Mouse (Mus musculus): ENCODE data around the gene Bend7. TPM values are rescaled to one million over a fixed set of nuclear protein-coding genes. Genes with fewer than 3 reads are reported as not detected.

Bend7 gene
- total and polyA plus RNA-seq, 2 experiments = 3.7 to 6.0 TPM

DNA sequence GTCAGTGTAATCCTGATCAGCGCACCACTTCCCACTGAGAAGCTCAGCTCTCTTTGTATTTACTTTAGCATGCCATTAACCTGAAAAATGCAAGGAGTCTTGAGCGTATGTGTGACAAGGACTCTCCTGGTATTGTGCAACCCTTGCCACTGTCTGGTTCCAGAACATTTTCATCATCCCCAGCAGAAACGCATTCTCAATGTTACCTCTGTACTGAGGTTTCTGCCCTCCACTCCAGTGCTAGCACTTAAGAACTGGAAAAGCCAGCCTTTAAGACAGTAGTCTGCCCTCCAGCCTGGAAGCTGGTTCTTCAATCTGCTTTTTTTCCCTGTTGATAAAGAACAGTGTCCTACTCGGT, 19.1 kb downstream of the Bend7 start:
- Histone ChIP-seq H3K27me3 (ENCODE audit: control insufficient read depth, insufficient read depth, low read length) (no peaks in the 10 kb centered on the region), H3K4me3 (ENCODE audit: insufficient read depth, low read depth, low read length) (no peak overlapping the region), H3K9ac (ENCODE audit: low read depth, low read length) (no peak overlapping the region), H3K36me3 (ENCODE audit: control insufficient read depth, insufficient read depth, low read length) (0 out of 2 replicates have a peak, but pooled peaks cover 2% of the 10 kb centered on the region), H3K79me2 (ENCODE audit: control insufficient read depth, insufficient read depth, low read length) (peaks cover 2% of the 10 kb centered on the region; the same call in 1 of the 2 replicates), H3K27ac (replicated peaks; ENCODE audit: insufficient read depth, low read depth, low read length) (no peak overlapping the region), H3K4me1 (ENCODE audit: control insufficient read depth, insufficient read depth, low read length) (no peaks in the 10 kb centered on the region)
- no peak for DNase-seq (ENCODE audit: extremely low read depth, low read depth, low spot score)
- TF ChIP-seq CTCF (IDR thresholded peaks at IDR 0.05; ENCODE audit: low read depth, low read length) (no peak), POLR2A (IDR thresholded peaks at IDR 0.05; ENCODE audit: extremely low read depth, insufficient read depth, low read length) (no peak)
- WGBS = 74% methylated on average over 4 of the region's 4 CpGs

DNA sequence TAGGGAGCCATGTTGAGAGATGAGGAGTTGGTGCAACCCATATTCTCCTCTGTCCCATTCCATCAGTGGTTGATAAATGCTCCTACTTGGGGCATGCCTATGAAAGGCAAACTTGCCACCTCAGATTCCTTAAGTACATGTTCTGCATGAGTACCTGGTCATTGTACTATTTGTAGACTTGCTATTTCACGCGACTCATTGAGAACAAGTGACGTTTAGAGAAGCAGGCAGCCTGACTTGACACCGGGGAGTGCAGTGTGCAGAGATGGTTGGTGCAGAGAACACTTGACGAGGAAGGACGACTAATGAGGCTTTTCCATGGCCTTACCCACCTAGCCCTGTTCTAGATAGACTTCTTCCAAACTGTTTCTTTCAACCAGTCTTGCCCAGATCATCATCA, 34.3 kb downstream of the Bend7 start:
- DNase-seq (ENCODE audit: extremely low read depth, low read depth, low spot score) = no peak
- Histone ChIP-seq H3K4me1 (ENCODE audit: control insufficient read depth, insufficient read depth, low read length) (no peaks in the 10 kb centered on the region), H3K79me2 (ENCODE audit: control insufficient read depth, insufficient read depth, low read length) (no peaks in the 10 kb centered on the region), H3K36me3 (ENCODE audit: control insufficient read depth, insufficient read depth, low read length) (peaks cover 22% of the 10 kb centered on the region), H3K27ac (replicated peaks; ENCODE audit: insufficient read depth, low read depth, low read length) (no peak overlapping the region), H3K4me3 (ENCODE audit: insufficient read depth, low read depth, low read length) (no peak overlapping the region), H3K27me3 (ENCODE audit: control insufficient read depth, insufficient read depth, low read length) (no peaks in the 10 kb centered on the region), H3K9ac (ENCODE audit: low read depth, low read length) (no peak overlapping the region)
- TF ChIP-seq CTCF (IDR thresholded peaks at IDR 0.05; ENCODE audit: low read depth, low read length) (no peak), POLR2A (IDR thresholded peaks at IDR 0.05; ENCODE audit: extremely low read depth, insufficient read depth, low read length) (no peak)
- WGBS = 96% methylated on average over 6 of the region's 6 CpGs

DNA sequence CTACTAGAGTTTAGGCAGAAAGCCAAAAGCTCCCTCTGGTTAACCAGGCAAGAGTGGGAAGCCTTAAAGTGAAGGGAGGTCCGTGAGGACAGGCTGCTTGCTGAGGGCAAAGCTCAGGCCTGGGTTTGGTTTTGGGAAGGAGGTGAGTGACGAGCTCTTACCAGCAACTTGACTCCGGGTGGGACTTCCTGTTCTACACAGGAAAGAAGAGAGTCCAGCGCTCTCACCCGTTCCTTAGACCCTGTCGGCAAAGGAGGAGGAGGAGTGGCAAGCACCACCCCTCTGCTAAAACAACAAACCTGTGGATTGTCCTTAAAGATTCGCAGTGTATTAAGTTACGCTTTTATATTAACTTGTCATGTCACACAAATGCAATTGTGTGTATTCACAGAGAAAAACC, 38.1 kb downstream of the Bend7 start:
- no peak for DNase-seq (ENCODE audit: extremely low read depth, low read depth, low spot score)
- TF ChIP-seq CTCF (IDR thresholded peaks at IDR 0.05; ENCODE audit: low read depth, low read length) (no peak), POLR2A (IDR thresholded peaks at IDR 0.05; ENCODE audit: extremely low read depth, insufficient read depth, low read length) (no peak)
- no peaks in the 10 kb centered on the region; the same call in 1 of the 2 replicates for H3K79me2 ChIP-seq (ENCODE audit: control insufficient read depth, insufficient read depth, low read length)
- no peaks in the 10 kb centered on the region for H3K27me3 ChIP-seq (ENCODE audit: control insufficient read depth, insufficient read depth, low read length)
- H3K9ac ChIP-seq (ENCODE audit: low read depth, low read length) = no peak overlapping the region
- no peak overlapping the region for H3K4me3 ChIP-seq (ENCODE audit: insufficient read depth, low read depth, low read length)
- H3K27ac ChIP-seq (replicated peaks; ENCODE audit: insufficient read depth, low read depth, low read length) = no peak overlapping the region
- WGBS = 86% methylated on average over 8 of the region's 8 CpGs
- no peaks in the 10 kb centered on the region for H3K4me1 ChIP-seq (ENCODE audit: control insufficient read depth, insufficient read depth, low read length)
- H3K36me3 ChIP-seq (ENCODE audit: control insufficient read depth, insufficient read depth, low read length) = peaks cover 28% of the 10 kb centered on the region

DNA sequence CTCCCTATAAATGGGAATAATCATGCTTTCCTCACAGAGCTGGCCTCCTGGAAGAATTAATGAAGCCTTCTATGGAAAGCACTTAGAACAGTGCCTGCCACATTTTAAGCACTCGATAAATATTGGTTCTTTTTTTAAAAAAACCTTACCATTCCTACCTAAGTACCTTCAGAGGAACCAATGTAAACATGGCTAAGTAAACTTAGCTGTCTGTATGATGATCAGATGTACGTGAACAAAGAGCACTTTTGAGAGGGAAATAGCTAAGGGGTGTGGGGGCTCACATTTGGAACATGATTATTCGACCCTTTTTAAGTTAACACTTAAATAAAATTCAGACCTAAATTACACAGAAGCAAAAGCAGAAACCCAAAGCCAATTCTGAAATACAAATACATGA, 39.6 kb downstream of the Bend7 start:
- no peaks in the 10 kb centered on the region for H3K27me3 ChIP-seq (ENCODE audit: control insufficient read depth, insufficient read depth, low read length)
- no peak overlapping the region for H3K4me3 ChIP-seq (ENCODE audit: insufficient read depth, low read depth, low read length)
- peaks cover 25% of the 10 kb centered on the region for H3K36me3 ChIP-seq (ENCODE audit: control insufficient read depth, insufficient read depth, low read length)
- H3K4me1 ChIP-seq (ENCODE audit: control insufficient read depth, insufficient read depth, low read length) = no peaks in the 10 kb centered on the region
- 45% methylated on average over 3 of the region's 3 CpGs for WGBS
- DNase-seq (ENCODE audit: extremely low read depth, low read depth, low spot score) = no peak
- H3K27ac ChIP-seq (replicated peaks; ENCODE audit: insufficient read depth, low read depth, low read length) = no peak overlapping the region
- TF ChIP-seq CTCF (IDR thresholded peaks at IDR 0.05; ENCODE audit: low read depth, low read length) = no peak
- no peak for TF ChIP-seq POLR2A (IDR thresholded peaks at IDR 0.05; ENCODE audit: extremely low read depth, insufficient read depth, low read length)
- H3K79me2 ChIP-seq (ENCODE audit: control insufficient read depth, insufficient read depth, low read length) = no peaks in the 10 kb centered on the region; the same call in 1 of the 2 replicates
- no peak overlapping the region for H3K9ac ChIP-seq (ENCODE audit: low read depth, low read length)

DNA sequence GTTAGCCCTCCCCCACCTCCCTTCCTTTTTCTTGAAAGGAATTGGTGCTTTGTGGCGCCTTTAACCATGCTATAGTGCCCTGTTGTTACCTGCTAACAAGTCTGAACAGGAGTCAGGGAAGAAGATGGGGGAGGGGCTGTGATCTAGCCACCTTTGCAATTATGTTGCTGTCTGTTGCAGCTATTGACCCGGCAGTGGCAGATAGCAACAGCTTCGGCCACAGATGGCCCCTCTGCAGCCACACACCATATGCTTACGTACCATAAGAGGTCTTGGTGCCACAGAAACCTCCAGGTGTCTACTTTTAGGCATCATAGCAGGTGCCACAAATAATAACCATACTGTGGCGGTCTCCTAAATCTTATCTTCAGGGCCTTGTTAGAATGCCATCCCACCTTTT, 43.1 kb downstream of the Bend7 start:
- H3K27me3 ChIP-seq (ENCODE audit: control insufficient read depth, insufficient read depth, low read length) = no peaks in the 10 kb centered on the region
- no peaks in the 10 kb centered on the region for H3K4me1 ChIP-seq (ENCODE audit: control insufficient read depth, insufficient read depth, low read length)
- no peak for DNase-seq (ENCODE audit: extremely low read depth, low read depth, low spot score)
- 88% methylated on average over 5 of the region's 5 CpGs for WGBS
- no peak overlapping the region for H3K9ac ChIP-seq (ENCODE audit: low read depth, low read length)
- H3K36me3 ChIP-seq (ENCODE audit: control insufficient read depth, insufficient read depth, low read length) = peaks cover 26% of the 10 kb centered on the region
- no peak overlapping the region for H3K4me3 ChIP-seq (ENCODE audit: insufficient read depth, low read depth, low read length)
- no peaks in the 10 kb centered on the region; the same call in 1 of the 2 replicates for H3K79me2 ChIP-seq (ENCODE audit: control insufficient read depth, insufficient read depth, low read length)
- no peak for TF ChIP-seq POLR2A (IDR thresholded peaks at IDR 0.05; ENCODE audit: extremely low read depth, insufficient read depth, low read length)
- TF ChIP-seq CTCF (IDR thresholded peaks at IDR 0.05; ENCODE audit: low read depth, low read length) = no peak
- H3K27ac ChIP-seq (replicated peaks; ENCODE audit: insufficient read depth, low read depth, low read length) = no peak overlapping the region

DNA sequence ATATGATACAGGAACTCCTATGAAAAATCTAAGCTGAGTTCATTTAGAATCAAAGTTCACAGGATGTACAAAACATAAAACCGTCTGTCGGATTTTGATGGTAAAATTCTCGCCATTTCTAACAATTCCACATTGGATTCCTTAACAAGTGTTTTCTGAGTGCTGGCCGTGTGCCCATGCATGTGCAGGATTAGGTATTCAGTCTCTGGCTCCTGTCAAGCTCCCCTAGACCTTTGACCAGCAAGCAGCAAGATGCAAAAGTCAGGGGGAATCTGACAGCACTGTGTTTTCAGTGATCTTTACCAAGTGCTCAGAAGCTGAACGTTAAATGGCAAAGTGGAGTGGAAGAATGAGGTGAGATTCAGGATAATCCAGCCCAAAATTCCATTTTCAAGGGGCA, 44.3 kb downstream of the Bend7 start:
- TF ChIP-seq CTCF (IDR thresholded peaks at IDR 0.05; ENCODE audit: low read depth, low read length) = no peak
- no peak for TF ChIP-seq POLR2A (IDR thresholded peaks at IDR 0.05; ENCODE audit: extremely low read depth, insufficient read depth, low read length)
- WGBS = 74% methylated on average over 5 of the region's 5 CpGs
- H3K4me3 ChIP-seq (ENCODE audit: insufficient read depth, low read depth, low read length) = no peak overlapping the region
- no peaks in the 10 kb centered on the region; the same call in 1 of the 2 replicates for H3K79me2 ChIP-seq (ENCODE audit: control insufficient read depth, insufficient read depth, low read length)
- H3K27ac ChIP-seq (replicated peaks; ENCODE audit: insufficient read depth, low read depth, low read length) = no peak overlapping the region
- H3K4me1 ChIP-seq (ENCODE audit: control insufficient read depth, insufficient read depth, low read length) = no peaks in the 10 kb centered on the region
- DNase-seq (ENCODE audit: extremely low read depth, low read depth, low spot score) = no peak
- peaks cover 23% of the 10 kb centered on the region for H3K36me3 ChIP-seq (ENCODE audit: control insufficient read depth, insufficient read depth, low read length)
- H3K27me3 ChIP-seq (ENCODE audit: control insufficient read depth, insufficient read depth, low read length) = no peaks in the 10 kb centered on the region
- H3K9ac ChIP-seq (ENCODE audit: low read depth, low read length) = no peak overlapping the region
